Mouse (Mus musculus) ES-Bruce4 (cell line): ENCODE measurements around the gene Tal1. TPM values are rescaled to one million over a fixed set of nuclear protein-coding genes. Genes with fewer than 3 reads are reported as not detected.

Experiments used
- H3K27ac ChIP-seq: 2 replicates; pipeline ENCODE4 v1.5.1; 2012; ENCODE audit warnings: low read length, inconsistent platforms; ENCODE audit not compliant: insufficient read depth
- H3K27me3 ChIP-seq: 2 replicates; pipeline ENCODE4 v1.6.1; 2012; ENCODE audit warnings: mild to moderate bottlenecking, low read length, inconsistent platforms; ENCODE audit not compliant: control insufficient read depth, poor library complexity, insufficient read depth, severe bottlenecking
- H3K36me3 ChIP-seq: 2 replicates; pipeline ENCODE4 v1.6.1; 2012; ENCODE audit warnings: inconsistent platforms, mild to moderate bottlenecking, low read length, moderate library complexity; ENCODE audit not compliant: control insufficient read depth, poor library complexity, insufficient read depth, severe bottlenecking
- H3K4me1 ChIP-seq: one replicate; pipeline ENCODE4 v1.8.1; 2011; ENCODE audit warnings: low read length; ENCODE audit not compliant: control insufficient read depth, insufficient read depth
- H3K4me3 ChIP-seq: 2 replicates; pipeline ENCODE4 v1.5.1; 2011; ENCODE audit warnings: low read depth, mild to moderate bottlenecking, low read length
- H3K9ac ChIP-seq: 2 replicates; pipeline ENCODE4 v1.6.1; 2012; ENCODE audit warnings: low read depth, mild to moderate bottlenecking, inconsistent platforms; ENCODE audit not compliant: poor library complexity, severe bottlenecking
- H3K9me3 ChIP-seq: replicated peaks from 2 replicates; pipeline ENCODE4 v1.6.1; 2012; ENCODE audit warnings: mild to moderate bottlenecking, low read length, inconsistent platforms; ENCODE audit not compliant: control insufficient read depth, poor library complexity, insufficient read depth, severe bottlenecking
- CTCF ChIP-seq: IDR thresholded peaks from one replicate; pipeline ENCODE4 v1.8.1; 2011; ENCODE audit warnings: low read depth, low read length
- EP300 ChIP-seq: IDR thresholded peaks from 2 replicates; pipeline ENCODE4 v1.6.1; 2011; ENCODE audit warnings: low read depth, low read length; ENCODE audit not compliant: insufficient read depth
- POLR2A ChIP-seq: IDR thresholded peaks from one replicate; pipeline ENCODE4 v1.8.1; 2011; ENCODE audit warnings: low read length; ENCODE audit not compliant: insufficient read depth
- polyA plus RNA-seq: library from polyadenylated mRNA; stranded (reverse); fragments of >200 nt; gene quantifications from 2 replicates; pipeline ENCODE4 v1.2.4, GENCODE M21; 2011; ENCODE audit warnings: low read depth; ENCODE audit not compliant: missing spikeins, insufficient read depth, insufficient read length

Gene Tal1
- polyA plus RNA-seq, 1 experiment = 0.37 TPM

- no peak overlapping the region for H3K9ac ChIP-seq
- H3K27ac ChIP-seq = no peak overlapping the region
- H3K4me3 ChIP-seq = no peak overlapping the region; the same call in 1 of the 2 replicates
- H3K27me3 ChIP-seq = peaks cover 18% of the 10 kb centered on the region
- H3K4me1 ChIP-seq = no peaks in the 10 kb centered on the region
- no peaks in the 10 kb centered on the region for H3K36me3 ChIP-seq
- H3K9me3 ChIP-seq = no peaks in the 10 kb centered on the region
- TF ChIP-seq EP300 (no peak), POLR2A (no peak), CTCF (no peak)
Measured at GRCm38 (mm10) chr4:115062540-115062874, 6.3 kb downstream of the Tal1 start.

- no peaks in the 10 kb centered on the region for H3K36me3 ChIP-seq
- H3K4me1 ChIP-seq = no peaks in the 10 kb centered on the region
- peak overlapping the region; percentile 30 for H3K4me3 ChIP-seq
- no peaks in the 10 kb centered on the region for H3K9me3 ChIP-seq
- peaks cover 14% of the 10 kb centered on the region for H3K27me3 ChIP-seq
- TF ChIP-seq POLR2A (no peak), CTCF (no peak), EP300 (no peak)
- peak overlapping the region; percentile 41; the same call in 1 of the 2 replicates for H3K9ac ChIP-seq
- H3K27ac ChIP-seq = no peak overlapping the region
Measured at GRCm38 (mm10) chr4:115062875-115063517, 6.8 kb downstream of the Tal1 start.

GRCm38 (mm10) chr4:115063518-115064239, 7.5 kb downstream of the Tal1 start:
- Histone ChIP-seq H3K27me3 (peaks cover 8% of the 10 kb centered on the region), H3K36me3 (no peaks in the 10 kb centered on the region), H3K4me1 (no peaks in the 10 kb centered on the region), H3K9me3 (no peaks in the 10 kb centered on the region), H3K4me3 (peak overlapping the region; percentile 30; the same call in 1 of the 2 replicates), H3K9ac (peak overlapping the region; percentile 41; the same call in 1 of the 2 replicates), H3K27ac (no peak overlapping the region)
- no peak for TF ChIP-seq POLR2A

- no peaks in the 10 kb centered on the region for H3K4me1 ChIP-seq
- no peak for TF ChIP-seq CTCF
- TF ChIP-seq EP300 = no peak
- TF ChIP-seq POLR2A = no peak
- no peaks in the 10 kb centered on the region for H3K36me3 ChIP-seq
- H3K27ac ChIP-seq = no peak overlapping the region
- no peak overlapping the region for H3K4me3 ChIP-seq
- H3K9ac ChIP-seq = no peak overlapping the region
- H3K9me3 ChIP-seq = no peaks in the 10 kb centered on the region
- no peaks in the 10 kb centered on the region for H3K27me3 ChIP-seq
Measured at GRCm38 (mm10) chr4:115071668-115072067, 15.4 kb downstream of the Tal1 start.

- Histone ChIP-seq H3K4me1 (no peaks in the 10 kb centered on the region), H3K4me3 (no peak overlapping the region), H3K36me3 (no peaks in the 10 kb centered on the region), H3K9me3 (no peaks in the 10 kb centered on the region), H3K9ac (no peak overlapping the region), H3K27ac (no peak overlapping the region), H3K27me3 (no peaks in the 10 kb centered on the region)
- TF ChIP-seq CTCF (no peak), POLR2A (no peak), EP300 (no peak)
Measured at GRCm38 (mm10) chr4:115074789-115075188, 18.6 kb downstream of the Tal1 start.

GRCm38 (mm10) chr4:115075204-115075915, 19.1 kb downstream of the Tal1 start:
- H3K27ac ChIP-seq = no peak overlapping the region
- no peaks in the 10 kb centered on the region for H3K9me3 ChIP-seq
- H3K9ac ChIP-seq = no peak overlapping the region
- no peaks in the 10 kb centered on the region for H3K4me1 ChIP-seq
- TF ChIP-seq POLR2A = no peak
- no peak for TF ChIP-seq EP300
- no peak for TF ChIP-seq CTCF
- H3K4me3 ChIP-seq = no peak overlapping the region
- no peaks in the 10 kb centered on the region for H3K27me3 ChIP-seq
- H3K36me3 ChIP-seq = no peaks in the 10 kb centered on the region
